Mouse (Mus musculus) cerebellum, adult 2 months (tissue): ENCODE results near the gene Etfa. TPM values are rescaled to one million over a fixed set of nuclear protein-coding genes. Genes with fewer than 3 reads are reported as not detected.

Experiments used
- DNase-seq, 2 experiments: peaks; one replicate each; pipeline ENCODE4 v3.0.0; 2021
- H3K27ac ChIP-seq: fragments of 200-500 bp; 2 replicates; pipeline ENCODE4 v1.5.1; 2012; ENCODE audit warnings: low read length, control low read depth, inconsistent platforms; ENCODE audit not compliant: insufficient read depth
- H3K27me3 ChIP-seq: fragments of 200-500 bp; 2 replicates; pipeline ENCODE4 v1.6.1; 2012; ENCODE audit warnings: inconsistent platforms, mild to moderate bottlenecking, low read length, moderate library complexity; ENCODE audit not compliant: control insufficient read depth, insufficient read depth
- H3K4me1 ChIP-seq: fragments of 200-500 bp; 2 replicates; pipeline ENCODE4 v1.6.1; 2011; ENCODE audit warnings: low read length; ENCODE audit not compliant: control insufficient read depth, insufficient read depth
- H3K4me3 ChIP-seq: fragments of 200-500 bp; replicated peaks from 2 replicates; pipeline ENCODE3; 2011; ENCODE audit warnings: mild to moderate bottlenecking, low read depth, low read length, control low read depth; ENCODE audit not compliant: insufficient read depth
- CTCF ChIP-seq: fragments of 200-500 bp; IDR thresholded peaks from 2 replicates; pipeline ENCODE4 v1.5.1; 2011; ENCODE audit warnings: low read depth, mild to moderate bottlenecking, control low read depth, low read length, moderate library complexity, borderline replicate concordance; ENCODE audit not compliant: insufficient read depth
- POLR2A ChIP-seq: fragments of 200-500 bp; IDR thresholded peaks from 2 replicates; pipeline ENCODE4 v1.6.1; 2011; ENCODE audit warnings: low read length, control low read depth, borderline replicate concordance; ENCODE audit not compliant: insufficient read depth
- WGBS: fragments of 180-500 bp; shearing (Covaris S2); methylation state at CpG from one replicate; pipeline ENCODE4 v1.1.7; 2018; 5-methylcytosine and 5-hydroxymethylcytosine counted together
- polyA plus RNA-seq: library from polyadenylated mRNA; depleted of rRNA; stranded (reverse); fragments of >200 nt; gene quantifications from 2 replicates; pipeline ENCODE4 v1.2.3, GENCODE M21; 2012; rRNA removed

The Etfa gene
- polyA plus RNA-seq, 1 experiment, result 62.3 TPM

- no peak overlapping the region for H3K4me3 ChIP-seq
- no peak for DNase-seq
- TF ChIP-seq CTCF, result no peak
- TF ChIP-seq POLR2A, result no peak
- H3K27me3 ChIP-seq, result no peaks in the 10 kb centered on the region
- 59% methylated on average over 2 of the region's 2 CpGs for WGBS
- H3K4me1 ChIP-seq, result peaks cover 42% of the 10 kb centered on the region
- no peak overlapping the region for H3K27ac ChIP-seq
These were observed 105.3 kb downstream of the Etfa start for GRCm38 (mm10) chr9:55406773-55407172.

DNA sequence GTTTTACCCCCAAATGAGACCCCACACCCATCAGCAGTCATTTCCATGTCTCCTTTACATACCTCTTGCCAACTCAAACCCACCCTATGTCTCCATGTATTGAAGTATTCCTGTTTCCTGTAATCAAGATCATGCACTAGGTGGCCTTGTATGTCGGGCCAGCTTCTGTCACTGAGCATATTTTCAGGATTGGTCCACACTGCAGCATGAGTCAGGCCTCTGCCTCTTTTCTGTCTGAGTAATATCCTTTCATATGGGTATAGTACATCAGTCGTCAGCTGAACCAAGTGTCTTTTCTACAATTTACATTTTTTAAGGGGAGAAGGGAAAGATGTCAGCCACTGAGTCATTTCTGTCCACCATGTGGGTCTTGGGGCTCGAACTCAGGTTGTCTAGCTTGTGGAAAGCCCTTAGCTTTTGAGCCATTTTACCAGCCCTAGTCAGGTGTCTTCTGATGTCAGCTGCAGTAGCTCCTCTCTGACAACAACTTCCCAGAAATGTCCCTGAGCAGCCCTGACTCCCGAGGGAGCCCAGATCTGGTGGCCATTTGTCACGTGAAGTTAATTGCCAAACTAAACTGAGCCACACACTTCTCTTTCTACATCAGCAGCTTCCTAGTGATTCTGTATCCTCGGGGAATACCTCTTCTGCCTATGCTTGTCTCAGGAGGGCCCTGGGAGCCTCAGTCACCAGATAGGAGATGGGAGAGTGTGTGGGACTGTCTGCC, 106.9 kb downstream of the Etfa start:
- 64% methylated on average over 6 of the region's 6 CpGs for WGBS
- DNase-seq, result no peak
- H3K27ac ChIP-seq, result no peak overlapping the region
- TF ChIP-seq POLR2A, result no peak
- TF ChIP-seq CTCF, result no peak
- peaks cover 44% of the 10 kb centered on the region for H3K4me1 ChIP-seq
- H3K4me3 ChIP-seq, result no peak overlapping the region
- no peaks in the 10 kb centered on the region for H3K27me3 ChIP-seq

Other genes with a start within 250 kb of the Etfa start
- 2.3 and 2.7 TPM in 2 replicates for gene Nrg4, start 185.4 kb downstream of the Etfa start, polyA plus RNA-seq
- 47.5 and 56.1 TPM in 2 replicates for gene Tmem266, start 185.3 kb downstream of the Etfa start, polyA plus RNA-seq
- gene Isl2, start 26.4 kb upstream of the Etfa start, polyA plus RNA-seq, result 0.23 and 0.46 TPM in 2 replicates